Mouse (Mus musculus) lung, adult 2 months (tissue): ENCODE measurements at regions not wholly inside any gene's neighbourhood (a gene's known extent, or its start where the extent isn't known, plus 50 kb on each side); places are given as distances from the start of the nearest gene placed in this dataset.

ENCODE experiments used
- CTCF ChIP-seq: fragments of 200-500 bp; IDR thresholded peaks from 2 replicates; pipeline ENCODE4 v1.5.1; 2011; ENCODE audit warnings: mild to moderate bottlenecking, low read length, control low read depth; ENCODE audit not compliant: insufficient read depth
- POLR2A ChIP-seq: fragments of 200-500 bp; IDR thresholded peaks from 2 replicates; pipeline ENCODE4 v1.6.1; 2011; ENCODE audit warnings: low read depth, mild to moderate bottlenecking, control low read depth, low read length, borderline replicate concordance; ENCODE audit errors: extremely low read depth

GRCm38 (mm10) chr16:15238449-15238848 is 78.8 kb upstream of the Gm21897 start:
- TF ChIP-seq POLR2A: no peak
- no peak for TF ChIP-seq CTCF
